Mouse (Mus musculus) lung, postnatal 0 days (tissue): Measurements from ENCODE around the gene Prrxl1.

Source experiments
- CTCF ChIP-seq: IDR thresholded peaks from 2 replicates; pipeline ENCODE4 v1.5.1; 2016; ENCODE audit warnings: antibody characterized with exemption, mild to moderate bottlenecking
- EP300 ChIP-seq: IDR thresholded peaks from 2 replicates; pipeline ENCODE4 v1.6.1; 2016; ENCODE audit warnings: antibody characterized with exemption, mild to moderate bottlenecking, control low read depth

- no peak for TF ChIP-seq CTCF
- TF ChIP-seq EP300, result no peak
Observed at GRCm38 (mm10) chr14:32598437-32599219, 579 bp upstream of the Prrxl1 start.
